Mouse (Mus musculus) heart, postnatal 0 days (tissue): ENCODE results near the gene Dact3. TPM values are rescaled to one million over a fixed set of nuclear protein-coding genes. Genes with fewer than 3 reads are reported as not detected.

ENCODE experiments used
- ATAC-seq: fragments of 200-750 bp; cut with Nextera tagmentation; 2 replicates; pipeline ENCODE4 v1.8.0; 2017; ENCODE audit warnings: low read depth, moderate number of reproducible peaks, moderate library complexity; ENCODE audit not compliant: insufficient read depth
- DNase-seq: peaks from one replicate; pipeline ENCODE4 v3.0.0-alpha.2; 2016; ENCODE audit warnings: low spot score
- H3K27ac ChIP-seq: fragments of 300-500 bp; sonication (generic); 2 replicates; pipeline ENCODE4 v1.5.1; 2014; ENCODE audit warnings: low read depth, mild to moderate bottlenecking
- H3K27me3 ChIP-seq: fragments of 300-500 bp; sonication (generic); 2 replicates; pipeline ENCODE4 v1.6.1; 2014; ENCODE audit warnings: low read length, mixed read lengths; ENCODE audit not compliant: control insufficient read depth, insufficient read depth
- H3K36me3 ChIP-seq: fragments of 300-500 bp; sonication (generic); replicated peaks from 2 replicates; pipeline ENCODE4 v1.6.1; 2014; ENCODE audit warnings: low read length, mixed read lengths; ENCODE audit not compliant: control insufficient read depth, insufficient read depth
- H3K4me1 ChIP-seq: fragments of 300-500 bp; sonication (generic); 2 replicates; pipeline ENCODE4 v1.6.1; 2014; ENCODE audit warnings: antibody characterized with exemption; ENCODE audit not compliant: control insufficient read depth, insufficient read depth
- H3K4me2 ChIP-seq: fragments of 300-500 bp; sonication (generic); 2 replicates; pipeline ENCODE4 v1.6.1; 2014; ENCODE audit warnings: low read depth, mild to moderate bottlenecking, low read length, moderate library complexity
- H3K4me3 ChIP-seq: fragments of 300-500 bp; sonication (generic); 2 replicates; pipeline ENCODE4 v1.5.1; 2014; ENCODE audit warnings: low read depth, low read length
- H3K9ac ChIP-seq: fragments of 300-500 bp; sonication (generic); replicated peaks from 2 replicates; pipeline ENCODE4 v1.6.1; 2014; ENCODE audit warnings: low read depth, low read length, mixed read lengths
- H3K9me3 ChIP-seq: fragments of 300-500 bp; sonication (generic); replicated peaks from 2 replicates; pipeline ENCODE4 v1.6.1; 2016; ENCODE audit warnings: low read length; ENCODE audit not compliant: control insufficient read depth
- CTCF ChIP-seq: IDR thresholded peaks from 2 replicates; pipeline ENCODE4 v1.5.1; 2016; ENCODE audit warnings: antibody characterized with exemption, control low read depth, low read depth
- EP300 ChIP-seq: IDR thresholded peaks from 2 replicates; pipeline ENCODE4 v1.6.1; 2016; ENCODE audit warnings: antibody characterized with exemption, low read depth
- WGBS: fragments of 180-500 bp; shearing (Covaris S2); extraction: QIAGEN DNeasy Blood & Tissue Kit; methylation state at CpG from one replicate; pipeline ENCODE4 v1.1.7; 2014; 5-methylcytosine and 5-hydroxymethylcytosine counted together
- polyA plus RNA-seq: library from polyadenylated mRNA; unstranded; fragments of >200 nt; fragmentation: Nextera tagmentation; extraction: Ambion mirVana; gene quantifications from 2 replicates; pipeline ENCODE4 v1.2.1, GENCODE M21; 2015
- total RNA-seq: library from RNA; depleted of rRNA; stranded (reverse); fragments of >200 nt; gene quantifications from 2 replicates; pipeline ENCODE4 v1.2.3, GENCODE M21; 2014; ENCODE audit warnings: low replicate concordance; rRNA removed

Gene Dact3
- total and polyA plus RNA-seq, 2 experiments from 2014 or later, result 3.8 to 69.6 TPM

DNA sequence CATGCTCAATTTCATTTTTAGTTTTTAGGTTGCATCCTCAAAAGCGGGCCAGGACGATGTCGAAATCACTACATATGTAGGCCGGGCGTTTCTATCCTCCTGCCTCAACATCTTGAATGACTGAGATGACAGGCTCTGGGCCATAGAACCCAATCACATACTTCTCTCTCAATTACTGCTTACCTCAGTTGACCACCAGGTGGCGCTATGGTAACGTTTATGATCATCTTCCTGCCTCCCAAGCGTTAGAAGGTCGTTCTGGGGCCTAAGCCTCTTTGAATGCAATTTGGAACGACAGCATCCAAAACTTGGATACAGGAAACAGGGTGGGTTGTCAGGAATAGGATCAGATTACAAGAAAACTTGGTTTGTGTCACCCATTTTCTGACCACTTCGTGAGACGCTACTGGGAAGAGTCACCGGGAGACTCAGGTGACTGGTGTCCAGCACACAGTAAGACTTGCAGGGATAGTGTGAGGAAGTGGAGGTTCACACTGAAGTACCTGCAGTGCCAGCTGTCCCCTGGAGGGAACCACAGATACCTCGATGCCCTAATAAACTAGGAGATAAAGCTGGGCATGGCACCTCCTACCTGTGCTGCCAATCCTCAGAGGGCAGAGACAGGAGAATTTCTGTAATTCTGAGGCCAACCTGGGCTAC, 57.0 kb downstream of the Dact3 start:
- Histone ChIP-seq H3K9me3 (no peaks in the 10 kb centered on the region), H3K36me3 (no peaks in the 10 kb centered on the region), H3K27me3 (no peaks in the 10 kb centered on the region), H3K4me1 (no peaks in the 10 kb centered on the region), H3K4me2 (no peak overlapping the region), H3K9ac (no peak overlapping the region), H3K4me3 (no peak overlapping the region), H3K27ac (no peak overlapping the region)
- WGBS, result 21% methylated on average over 14 of the region's 14 CpGs
- TF ChIP-seq CTCF (peak; percentile 90), EP300 (no peak)
- ATAC-seq (peak; percentile 66; the same call in 1 of the 2 replicates), DNase-seq (peak; percentile 80)

GRCm38 (mm10) chr7:16932704-16933577, 57.8 kb downstream of the Dact3 start:
- H3K4me3 ChIP-seq, result no peak overlapping the region
- H3K36me3 ChIP-seq, result no peaks in the 10 kb centered on the region
- TF ChIP-seq CTCF (peak; percentile 68), EP300 (no peak)
- no peak for DNase-seq
- H3K9ac ChIP-seq, result no peak overlapping the region
- no peaks in the 10 kb centered on the region for H3K4me1 ChIP-seq
- 34% methylated on average over 14 of the region's 14 CpGs for WGBS
- H3K4me2 ChIP-seq, result no peak overlapping the region
- H3K27ac ChIP-seq, result no peak overlapping the region
- no peak for ATAC-seq
- no peaks in the 10 kb centered on the region for H3K9me3 ChIP-seq
- H3K27me3 ChIP-seq, result no peaks in the 10 kb centered on the region

Other genes with a start within 250 kb of the Dact3 start
- 0.19 and 1.6 TPM in 2 replicates for gene Ceacam15, start 199.6 kb upstream of the Dact3 start, total RNA-seq
- 1.5 and 2.5 TPM in 2 replicates for gene Ceacam15, start 199.6 kb upstream of the Dact3 start, polyA plus RNA-seq
- gene Ceacam9, start 153.4 kb upstream of the Dact3 start, total RNA-seq, result not detected in 2 replicates
- gene Ceacam9, start 153.4 kb upstream of the Dact3 start, polyA plus RNA-seq, result not detected in 2 replicates
- 299 and 316 TPM in 2 replicates for gene Ap2s1, start 136.9 kb upstream of the Dact3 start, total RNA-seq
- gene Ap2s1, start 136.9 kb upstream of the Dact3 start, polyA plus RNA-seq, result 215 and 216 TPM in 2 replicates
- gene Slc1a5, start 94.0 kb upstream of the Dact3 start, total RNA-seq, result 55.8 and 81.4 TPM in 2 replicates
- gene Slc1a5, start 94.0 kb upstream of the Dact3 start, polyA plus RNA-seq, result 27.1 and 28.1 TPM in 2 replicates
- 128 and 148 TPM in 2 replicates for gene Strn4, start 59.4 kb upstream of the Dact3 start, total RNA-seq
- 55.5 and 61.1 TPM in 2 replicates for gene Strn4, start 59.4 kb upstream of the Dact3 start, polyA plus RNA-seq
- gene Fkrp, start 58.6 kb upstream of the Dact3 start, total RNA-seq, result 40.4 and 54.2 TPM in 2 replicates
- gene Fkrp, start 58.6 kb upstream of the Dact3 start, polyA plus RNA-seq, result 28.0 and 28.9 TPM in 2 replicates
- 10.6 and 13.4 TPM in 2 replicates for gene Prkd2, start 32.4 kb upstream of the Dact3 start, total RNA-seq
- gene Prkd2, start 32.4 kb upstream of the Dact3 start, polyA plus RNA-seq, result 8.3 and 8.8 TPM in 2 replicates
- 0.27 and 4.0 TPM in 2 replicates for gene Gng8, start 16.5 kb downstream of the Dact3 start, total RNA-seq
- gene Gng8, start 16.5 kb downstream of the Dact3 start, polyA plus RNA-seq, result 1.7 and 2.5 TPM in 2 replicates
- 0.58 and 2.3 TPM in 2 replicates for gene Ptgir, start 31.2 kb downstream of the Dact3 start, total RNA-seq
- gene Ptgir, start 31.2 kb downstream of the Dact3 start, polyA plus RNA-seq, result 1.1 and 1.2 TPM in 2 replicates
- 342 and 417 TPM in 2 replicates for gene Calm3, start 48.8 kb downstream of the Dact3 start, total RNA-seq
- gene Calm3, start 48.8 kb downstream of the Dact3 start, polyA plus RNA-seq, result 101 and 107 TPM in 2 replicates
- 2.9 and 4.0 TPM in 2 replicates for gene Pnmal2, start 69.4 kb downstream of the Dact3 start, total RNA-seq
- 3.0 and 3.4 TPM in 2 replicates for gene Pnmal2, start 69.4 kb downstream of the Dact3 start, polyA plus RNA-seq
- gene Pnmal1, start 84.4 kb downstream of the Dact3 start, total RNA-seq, result 0.08 TPM in 1 of 2 replicates, not detected in the other
- 0.04 TPM in 2 replicates for gene Pnmal1, start 84.4 kb downstream of the Dact3 start, polyA plus RNA-seq
- gene Gm42372, start 107.8 kb downstream of the Dact3 start, total RNA-seq, result not detected in 2 replicates
- not detected in 2 replicates for gene Gm42372, start 107.8 kb downstream of the Dact3 start, polyA plus RNA-seq
- 30.8 and 31.2 TPM in 2 replicates for gene Ccdc8, start 117.4 kb downstream of the Dact3 start, total RNA-seq
- 10.0 and 11.7 TPM in 2 replicates for gene Ccdc8, start 117.4 kb downstream of the Dact3 start, polyA plus RNA-seq
- 55.0 and 68.0 TPM in 2 replicates for gene Ppp5c, start 152.6 kb downstream of the Dact3 start, total RNA-seq
- 88.5 and 93.6 TPM in 2 replicates for gene Ppp5c, start 152.6 kb downstream of the Dact3 start, polyA plus RNA-seq
- 29.7 and 35.5 TPM in 2 replicates for gene Hif3a, start 187.1 kb downstream of the Dact3 start, total RNA-seq
- 4.2 and 6.2 TPM in 2 replicates for gene Hif3a, start 187.1 kb downstream of the Dact3 start, polyA plus RNA-seq
- 0.08 TPM in 1 of 2 replicates, not detected in the other for gene Psg16, start 198.7 kb downstream of the Dact3 start, total RNA-seq
- 0.07 and 0.12 TPM in 2 replicates for gene Psg16, start 198.7 kb downstream of the Dact3 start, polyA plus RNA-seq